Mouse (Mus musculus): ENCODE measurements around the gene Zfp661. TPM values are rescaled to one million over a fixed set of nuclear protein-coding genes. Genes with fewer than 3 reads are reported as not detected.

The Zfp661 gene
- polyA plus RNA-seq, 1 experiment from 2014 or later, result 6.3 TPM

DNA sequence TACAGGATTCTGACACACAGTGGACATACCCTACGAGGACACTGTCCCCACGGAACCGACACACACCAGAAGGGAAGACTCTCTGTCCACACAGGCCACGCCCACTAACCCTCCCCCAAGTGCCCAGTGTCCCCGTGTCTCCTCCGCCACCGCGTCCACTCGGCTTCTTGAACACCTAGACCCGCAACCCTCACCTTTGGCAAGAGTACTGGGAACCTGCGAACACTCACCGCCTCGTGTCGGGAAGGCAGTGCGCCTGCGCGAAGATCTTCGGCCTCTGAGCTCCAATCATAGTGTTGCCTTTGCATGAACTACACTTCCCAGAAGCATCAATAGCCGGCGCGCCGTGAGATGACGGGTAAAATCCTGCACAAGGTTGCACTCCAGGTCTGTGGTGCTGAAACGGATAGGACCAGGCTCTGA lies 2.4 kb downstream of the Zfp661 start:
- peak overlapping the region; percentile 74 for H3K27ac ChIP-seq (ENCODE audit: low read depth, low read length)
- under 1% methylated on average over 24 of the region's 24 CpGs for WGBS

DNA sequence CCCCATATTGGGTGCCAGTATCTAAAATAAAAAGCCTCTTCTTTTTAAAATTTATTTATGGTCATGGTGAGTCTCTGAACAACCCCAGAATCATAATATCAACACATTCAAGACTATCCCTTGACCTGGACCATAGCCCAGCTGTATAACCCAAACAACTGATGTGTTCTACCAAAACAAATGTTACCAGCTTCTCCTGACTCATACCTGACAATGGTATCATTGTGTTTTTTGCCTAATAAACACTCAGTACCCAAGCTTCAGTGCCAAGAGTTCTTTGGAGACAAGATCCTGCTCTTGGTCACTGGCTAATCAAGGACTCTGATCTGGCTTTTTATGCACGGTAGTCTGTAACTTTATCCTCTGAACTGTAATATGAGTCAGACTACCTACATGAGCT lies 13.6 kb downstream of the Zfp661 start:
- H3K36me3 ChIP-seq (ENCODE audit: control insufficient read depth, insufficient read depth, low read length), result peaks cover 18% of the 10 kb centered on the region
- H3K9ac ChIP-seq (ENCODE audit: low read depth, low read length), result no peak overlapping the region
- no peak overlapping the region for H3K4me2 ChIP-seq (ENCODE audit: low read length)
- peaks cover 4% of the 10 kb centered on the region for H3K9me3 ChIP-seq (ENCODE audit: control insufficient read depth, low read length)
- no peak overlapping the region for H3K4me3 ChIP-seq (ENCODE audit: low read length)
- no peak for ATAC-seq
- H3K4me1 ChIP-seq (ENCODE audit: control insufficient read depth, insufficient read depth, low read depth, low read length), result no peaks in the 10 kb centered on the region
- WGBS, result 77% methylated on average over 1 of the region's 1 CpGs
- no peak overlapping the region for H3K27ac ChIP-seq (ENCODE audit: low read depth, low read length)
- no peaks in the 10 kb centered on the region for H3K27me3 ChIP-seq (replicated peaks; ENCODE audit: control insufficient read depth, insufficient read depth, low read length)

More for the DNA sequence above, 2.4 kb downstream of the Zfp661 start:
- Histone ChIP-seq H3K9ac (ENCODE audit: low read depth, low read length) (peak overlapping the region; percentile 80), H3K9me3 (ENCODE audit: control insufficient read depth, low read length) (no peaks in the 10 kb centered on the region), H3K36me3 (ENCODE audit: control insufficient read depth, insufficient read depth, low read length) (peaks cover 2% of the 10 kb centered on the region; the same call in 1 of the 2 replicates), H3K4me1 (ENCODE audit: control insufficient read depth, insufficient read depth, low read depth, low read length) (peaks cover 25% of the 10 kb centered on the region), H3K27me3 (replicated peaks; ENCODE audit: control insufficient read depth, insufficient read depth, low read length) (no peaks in the 10 kb centered on the region), H3K4me2 (ENCODE audit: low read length) (peak overlapping the region; percentile 66), H3K4me3 (ENCODE audit: low read length) (peak overlapping the region; percentile 72)
- ATAC-seq, result peak; percentile 93

DNA sequence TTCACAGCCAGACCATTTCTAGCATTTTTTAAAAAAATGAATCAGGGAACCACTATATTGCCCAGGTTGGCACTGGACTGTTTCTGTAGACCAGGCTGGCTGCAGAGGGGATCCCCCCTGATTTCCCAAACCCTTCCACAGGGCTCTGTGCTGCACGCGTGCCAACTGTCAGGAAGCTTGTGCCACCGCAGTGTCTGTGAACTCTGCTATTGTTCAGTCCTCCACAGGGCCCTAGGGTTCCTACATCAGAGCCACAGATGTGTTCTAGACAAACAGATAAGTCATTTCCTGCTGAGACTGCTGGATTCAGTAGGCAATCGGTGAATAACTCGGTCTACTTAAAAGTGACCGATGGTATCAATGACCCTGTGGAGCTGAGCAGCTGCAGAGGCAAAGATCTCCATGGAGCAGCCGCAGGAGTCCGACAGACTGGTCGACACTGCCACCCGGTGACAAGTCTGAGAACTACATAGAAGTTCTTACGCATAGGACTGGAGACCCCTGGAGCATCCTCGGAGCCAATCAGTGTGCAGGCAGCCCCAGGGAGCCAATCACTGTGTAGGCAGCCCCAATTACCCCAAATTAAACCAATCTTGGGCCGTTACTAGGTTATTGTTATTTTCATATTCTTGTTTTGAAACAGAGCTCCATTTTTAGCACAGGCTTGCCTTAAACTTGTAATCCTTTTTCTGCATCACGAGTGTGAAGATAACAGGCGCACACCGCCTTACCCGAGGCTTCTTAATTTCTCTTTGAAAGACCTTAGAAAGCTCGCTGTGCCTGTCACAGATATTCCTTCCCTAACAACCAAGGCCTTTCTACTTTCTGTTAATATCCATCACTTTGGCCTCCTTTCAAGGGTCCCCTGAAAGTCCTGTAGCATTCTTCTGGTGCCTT lies 27.6 kb downstream of the Zfp661 start:
- no peaks in the 10 kb centered on the region for H3K9me3 ChIP-seq (ENCODE audit: control insufficient read depth, low read length)
- H3K4me1 ChIP-seq (ENCODE audit: control insufficient read depth, insufficient read depth, low read depth, low read length), result peaks cover 8% of the 10 kb centered on the region
- peak overlapping the region; percentile 59; the same call in 1 of the 2 replicates for H3K27ac ChIP-seq (ENCODE audit: low read depth, low read length)
- no peaks in the 10 kb centered on the region for H3K36me3 ChIP-seq (ENCODE audit: control insufficient read depth, insufficient read depth, low read length)
- H3K27me3 ChIP-seq (replicated peaks; ENCODE audit: control insufficient read depth, insufficient read depth, low read length), result peaks cover under 1% of the 10 kb centered on the region; the same call in 1 of the 2 replicates
- 11% methylated on average over 18 of the region's 18 CpGs for WGBS
- peak overlapping the region; percentile 36 for H3K4me3 ChIP-seq (ENCODE audit: low read length)
- ATAC-seq, result peak; percentile 100
- peak overlapping the region; percentile 56 for H3K9ac ChIP-seq (ENCODE audit: low read depth, low read length)
- peak overlapping the region; percentile 56 for H3K4me2 ChIP-seq (ENCODE audit: low read length)

DNA sequence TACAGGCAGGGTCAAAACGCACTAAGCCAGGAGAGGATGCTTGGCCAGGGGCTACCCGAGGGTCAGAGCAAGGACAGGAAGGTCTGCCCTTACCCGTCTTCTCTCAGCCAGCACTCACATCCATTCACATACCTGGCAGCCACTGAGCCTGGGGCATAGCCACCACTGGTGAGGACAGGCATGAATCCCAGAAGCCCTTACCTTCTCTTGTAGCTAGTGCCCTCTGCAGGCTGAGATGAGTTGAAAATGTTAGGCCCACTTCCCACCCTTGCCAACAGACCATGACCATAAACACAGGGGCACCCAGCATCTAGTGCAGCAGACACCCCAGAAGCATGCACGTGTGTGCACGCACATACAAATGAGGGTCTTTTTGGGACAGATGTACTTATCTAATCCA lies 35.8 kb downstream of the Zfp661 start:
- Histone ChIP-seq H3K4me2 (ENCODE audit: low read length) (no peak overlapping the region), H3K9me3 (ENCODE audit: control insufficient read depth, low read length) (no peaks in the 10 kb centered on the region), H3K9ac (ENCODE audit: low read depth, low read length) (no peak overlapping the region; the same call in 1 of the 2 replicates), H3K27ac (ENCODE audit: low read depth, low read length) (no peak overlapping the region), H3K4me1 (ENCODE audit: control insufficient read depth, insufficient read depth, low read depth, low read length) (no peaks in the 10 kb centered on the region), H3K36me3 (ENCODE audit: control insufficient read depth, insufficient read depth, low read length) (no peaks in the 10 kb centered on the region), H3K27me3 (replicated peaks; ENCODE audit: control insufficient read depth, insufficient read depth, low read length) (no peaks in the 10 kb centered on the region; the same call in 1 of the 2 replicates), H3K4me3 (ENCODE audit: low read length) (no peak overlapping the region)
- WGBS, result 38% methylated on average over 5 of the region's 5 CpGs
- ATAC-seq, result no peak

DNA sequence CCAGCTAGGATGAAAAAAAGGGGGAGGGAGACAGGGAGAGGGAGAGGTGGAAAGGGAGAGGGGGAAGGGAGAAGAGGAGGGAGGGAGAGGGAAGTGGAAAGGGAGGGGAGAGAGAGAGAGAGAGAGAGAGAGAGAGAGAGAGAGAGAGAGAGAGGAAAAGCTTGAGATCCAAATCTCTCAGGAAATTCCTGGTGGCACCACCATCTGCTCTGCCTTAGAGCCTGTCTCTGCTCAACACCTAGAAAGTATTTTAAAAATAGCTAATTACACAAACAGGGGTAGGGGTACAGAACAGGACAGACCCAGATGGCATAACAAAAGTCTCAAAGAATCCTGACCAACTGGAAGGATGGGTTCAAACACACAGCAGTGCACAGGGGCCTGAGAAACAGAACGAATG lies 36.4 kb downstream of the Zfp661 start:
- no peaks in the 10 kb centered on the region; the same call in 1 of the 2 replicates for H3K27me3 ChIP-seq (replicated peaks; ENCODE audit: control insufficient read depth, insufficient read depth, low read length)
- H3K4me3 ChIP-seq (ENCODE audit: low read length), result no peak overlapping the region
- no peaks in the 10 kb centered on the region for H3K36me3 ChIP-seq (ENCODE audit: control insufficient read depth, insufficient read depth, low read length)
- WGBS, result 78% methylated on average over 1 of the region's 1 CpGs
- H3K9me3 ChIP-seq (ENCODE audit: control insufficient read depth, low read length), result no peaks in the 10 kb centered on the region
- ATAC-seq, result no peak
- no peaks in the 10 kb centered on the region for H3K4me1 ChIP-seq (ENCODE audit: control insufficient read depth, insufficient read depth, low read depth, low read length)
- no peak overlapping the region for H3K4me2 ChIP-seq (ENCODE audit: low read length)
- H3K9ac ChIP-seq (ENCODE audit: low read depth, low read length), result no peak overlapping the region
- H3K27ac ChIP-seq (ENCODE audit: low read depth, low read length), result no peak overlapping the region

DNA sequence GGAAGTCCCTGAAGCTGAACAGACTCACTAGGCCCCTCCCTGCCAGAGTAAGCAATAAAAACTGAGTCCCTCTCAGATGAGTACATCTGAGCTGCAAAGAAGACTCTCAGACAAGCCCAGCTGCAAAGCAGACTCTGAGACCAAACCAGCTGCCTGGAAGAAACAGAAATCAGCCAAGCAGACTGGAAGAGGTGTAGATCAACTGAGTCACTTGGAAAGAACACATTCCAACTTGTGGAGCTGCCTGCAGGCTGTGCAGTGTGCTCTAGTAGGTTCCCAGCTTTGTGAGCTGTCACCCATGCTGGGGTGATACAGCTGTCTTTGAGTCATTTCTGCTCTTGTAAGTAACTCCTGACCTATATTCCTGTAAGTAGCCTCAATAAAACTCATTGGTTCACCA lies 37.2 kb downstream of the Zfp661 start:
- ATAC-seq, result no peak
- Histone ChIP-seq H3K4me2 (ENCODE audit: low read length) (no peak overlapping the region), H3K9me3 (ENCODE audit: control insufficient read depth, low read length) (no peaks in the 10 kb centered on the region), H3K9ac (ENCODE audit: low read depth, low read length) (no peak overlapping the region), H3K27ac (ENCODE audit: low read depth, low read length) (no peak overlapping the region), H3K27me3 (replicated peaks; ENCODE audit: control insufficient read depth, insufficient read depth, low read length) (no peaks in the 10 kb centered on the region; the same call in 1 of the 2 replicates), H3K36me3 (ENCODE audit: control insufficient read depth, insufficient read depth, low read length) (no peaks in the 10 kb centered on the region), H3K4me1 (ENCODE audit: control insufficient read depth, insufficient read depth, low read depth, low read length) (no peaks in the 10 kb centered on the region), H3K4me3 (ENCODE audit: low read length) (no peak overlapping the region)

DNA sequence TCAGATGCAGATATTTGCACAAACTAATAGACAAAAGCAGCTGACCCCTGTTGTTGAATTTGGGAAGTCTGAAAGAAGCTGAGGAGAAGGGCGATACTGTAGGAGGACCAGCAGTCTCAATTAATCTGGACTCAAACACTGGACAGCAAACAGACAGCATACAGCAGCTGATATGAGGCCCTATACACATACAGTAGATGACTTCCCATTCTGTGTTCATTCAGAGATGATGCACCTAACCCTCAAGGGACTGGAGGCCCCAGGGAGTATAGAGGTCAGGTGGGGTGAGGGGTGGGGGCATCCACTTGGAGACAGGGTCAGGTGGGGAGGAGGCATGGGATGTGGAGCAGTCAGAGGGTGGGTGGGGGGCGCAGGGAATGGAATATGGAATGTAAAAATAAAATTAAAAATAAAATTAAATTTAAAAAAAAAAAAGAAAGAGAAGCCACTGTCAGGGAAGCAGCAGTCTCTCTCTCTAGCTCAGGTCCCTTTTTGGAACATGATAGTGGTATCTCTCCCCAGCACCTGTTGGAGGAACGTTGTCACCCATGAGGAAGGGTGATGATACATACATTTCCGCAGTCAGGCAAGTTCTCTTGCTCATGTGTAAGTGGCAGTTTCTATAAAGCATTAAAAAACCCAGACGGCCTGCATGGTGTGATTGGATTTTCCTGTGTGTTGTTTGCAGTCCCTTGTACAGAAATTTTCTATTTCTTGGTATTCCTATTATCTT lies 38.4 kb downstream of the Zfp661 start:
- H3K27me3 ChIP-seq (replicated peaks; ENCODE audit: control insufficient read depth, insufficient read depth, low read length), result no peaks in the 10 kb centered on the region; the same call in 1 of the 2 replicates
- H3K4me1 ChIP-seq (ENCODE audit: control insufficient read depth, insufficient read depth, low read depth, low read length), result no peaks in the 10 kb centered on the region
- H3K36me3 ChIP-seq (ENCODE audit: control insufficient read depth, insufficient read depth, low read length), result no peaks in the 10 kb centered on the region
- 80% methylated on average over 5 of the region's 5 CpGs for WGBS
- no peak overlapping the region for H3K9ac ChIP-seq (ENCODE audit: low read depth, low read length)
- H3K4me3 ChIP-seq (ENCODE audit: low read length), result no peak overlapping the region
- H3K27ac ChIP-seq (ENCODE audit: low read depth, low read length), result no peak overlapping the region
- no peak for ATAC-seq
- H3K4me2 ChIP-seq (ENCODE audit: low read length), result no peak overlapping the region
- no peaks in the 10 kb centered on the region for H3K9me3 ChIP-seq (ENCODE audit: control insufficient read depth, low read length)

DNA sequence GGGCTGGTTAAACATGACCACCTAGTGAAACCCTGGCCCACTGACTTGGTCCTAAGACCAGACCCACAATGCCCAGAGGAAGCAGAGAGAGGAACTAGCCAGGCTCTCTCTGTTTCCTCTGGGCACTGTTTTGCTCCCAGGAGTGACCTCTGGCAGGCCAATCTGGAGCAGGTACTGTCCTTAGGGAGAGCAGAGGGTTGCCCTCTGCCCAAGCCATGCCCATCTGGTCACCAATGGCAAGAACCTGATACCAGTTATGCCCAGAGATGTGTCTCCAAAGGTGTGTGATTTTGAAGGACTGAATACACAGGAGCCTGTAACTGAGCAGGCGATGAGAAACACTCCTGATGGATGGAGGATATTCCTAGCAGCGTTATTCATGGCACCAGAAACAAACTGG lies 45.2 kb downstream of the Zfp661 start:
- 83% methylated on average over 2 of the region's 2 CpGs for WGBS
- no peak overlapping the region for H3K27ac ChIP-seq (ENCODE audit: low read depth, low read length)
- no peak overlapping the region for H3K4me3 ChIP-seq (ENCODE audit: low read length)
- H3K4me1 ChIP-seq (ENCODE audit: control insufficient read depth, insufficient read depth, low read depth, low read length), result peaks cover 4% of the 10 kb centered on the region; the same call in 1 of the 2 replicates
- no peaks in the 10 kb centered on the region for H3K9me3 ChIP-seq (ENCODE audit: control insufficient read depth, low read length)
- no peak overlapping the region for H3K9ac ChIP-seq (ENCODE audit: low read depth, low read length)
- no peak overlapping the region for H3K4me2 ChIP-seq (ENCODE audit: low read length)
- ATAC-seq, result no peak
- no peaks in the 10 kb centered on the region for H3K36me3 ChIP-seq (ENCODE audit: control insufficient read depth, insufficient read depth, low read length)
- peaks cover 28% of the 10 kb centered on the region for H3K27me3 ChIP-seq (replicated peaks; ENCODE audit: control insufficient read depth, insufficient read depth, low read length)

DNA sequence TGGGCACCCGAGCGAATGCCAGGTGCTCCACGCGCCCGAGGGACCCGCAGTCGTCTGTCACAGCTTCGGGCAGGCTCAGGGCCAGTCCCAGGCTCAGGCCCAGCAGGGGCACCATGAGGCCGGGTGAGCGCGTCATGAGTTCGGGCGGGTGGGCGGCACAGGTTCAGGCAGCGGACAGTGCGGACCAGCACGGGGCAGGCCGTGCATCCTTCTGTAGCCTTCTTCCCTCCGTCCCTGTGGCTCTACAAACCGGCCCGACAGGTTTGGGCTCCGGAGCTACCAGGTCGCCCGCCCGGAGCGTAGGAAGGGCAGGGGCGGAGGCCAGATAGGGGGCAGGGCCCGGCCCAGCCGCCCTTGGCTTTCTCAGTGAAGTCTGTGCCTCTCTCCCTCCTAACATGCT lies 45.7 kb downstream of the Zfp661 start, which contains the start of gene Prom2:
TSS of gene Prom2 (minus strand) at position 283 of the 400 bp plus-strand sequence.
- peaks cover 28% of the 10 kb centered on the region for H3K27me3 ChIP-seq (replicated peaks; ENCODE audit: control insufficient read depth, insufficient read depth, low read length)
- H3K9ac ChIP-seq (ENCODE audit: low read depth, low read length), result peak within 1 kb of the TSS; percentile 46; the same call in 1 of the 2 replicates
- H3K27ac ChIP-seq (ENCODE audit: low read depth, low read length), result no peak within 1 kb of the TSS
- H3K9me3 ChIP-seq (ENCODE audit: control insufficient read depth, low read length), result no peaks in the 10 kb centered on the region
- ATAC-seq, result no peak
- H3K4me2 ChIP-seq (ENCODE audit: low read length), result peak within 1 kb of the TSS; percentile 38
- WGBS, result 4% methylated on average over 23 of the region's 29 CpGs
- H3K4me3 ChIP-seq (ENCODE audit: low read length), result 0 out of 2 replicates have a peak within 1 kb of the TSS, but pooled peaks have one; percentile 4
- no peaks in the 10 kb centered on the region for H3K36me3 ChIP-seq (ENCODE audit: control insufficient read depth, insufficient read depth, low read length)
- peaks cover 4% of the 10 kb centered on the region; the same call in 1 of the 2 replicates for H3K4me1 ChIP-seq (ENCODE audit: control insufficient read depth, insufficient read depth, low read depth, low read length)

Measured in hindbrain, embryonic 16.5 days (tissue).